Mouse (Mus musculus): Measurements from ENCODE around the gene Lrrc63. TPM values are rescaled to one million over a fixed set of nuclear protein-coding genes. Genes with fewer than 3 reads are reported as not detected.

The Lrrc63 gene
- total RNA-seq, 2 experiments from 2014 or later = not detected

DNA sequence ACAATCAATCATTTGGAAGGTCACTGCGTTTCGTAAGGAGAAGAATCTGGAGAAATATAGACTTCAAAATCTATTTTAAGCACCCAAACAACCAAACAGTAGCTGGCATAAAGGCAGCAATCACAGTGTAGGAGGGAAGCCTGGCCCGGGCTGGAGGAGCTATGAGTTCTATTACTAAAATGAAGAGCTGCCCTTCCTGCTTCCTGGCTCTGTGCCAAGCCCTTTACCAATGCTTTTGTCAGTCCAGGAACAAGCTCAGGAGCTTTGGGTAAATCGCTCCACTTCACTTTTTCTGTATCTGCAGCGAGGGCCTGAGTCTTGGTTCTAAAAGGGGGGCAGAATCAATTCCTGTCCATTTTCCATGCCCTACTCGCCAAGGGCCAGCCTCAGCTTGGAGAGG, 52.7 kb downstream of the Lrrc63 start:
- Histone ChIP-seq H3K27ac (no peak overlapping the region), H3K4me3 (no peak overlapping the region)
- TF ChIP-seq CTCF (conservative IDR thresholded peaks at IDR 0.05) = no peak
- DNase-seq (ENCODE audit: low spot score in 2 of 2) = no peak

DNA sequence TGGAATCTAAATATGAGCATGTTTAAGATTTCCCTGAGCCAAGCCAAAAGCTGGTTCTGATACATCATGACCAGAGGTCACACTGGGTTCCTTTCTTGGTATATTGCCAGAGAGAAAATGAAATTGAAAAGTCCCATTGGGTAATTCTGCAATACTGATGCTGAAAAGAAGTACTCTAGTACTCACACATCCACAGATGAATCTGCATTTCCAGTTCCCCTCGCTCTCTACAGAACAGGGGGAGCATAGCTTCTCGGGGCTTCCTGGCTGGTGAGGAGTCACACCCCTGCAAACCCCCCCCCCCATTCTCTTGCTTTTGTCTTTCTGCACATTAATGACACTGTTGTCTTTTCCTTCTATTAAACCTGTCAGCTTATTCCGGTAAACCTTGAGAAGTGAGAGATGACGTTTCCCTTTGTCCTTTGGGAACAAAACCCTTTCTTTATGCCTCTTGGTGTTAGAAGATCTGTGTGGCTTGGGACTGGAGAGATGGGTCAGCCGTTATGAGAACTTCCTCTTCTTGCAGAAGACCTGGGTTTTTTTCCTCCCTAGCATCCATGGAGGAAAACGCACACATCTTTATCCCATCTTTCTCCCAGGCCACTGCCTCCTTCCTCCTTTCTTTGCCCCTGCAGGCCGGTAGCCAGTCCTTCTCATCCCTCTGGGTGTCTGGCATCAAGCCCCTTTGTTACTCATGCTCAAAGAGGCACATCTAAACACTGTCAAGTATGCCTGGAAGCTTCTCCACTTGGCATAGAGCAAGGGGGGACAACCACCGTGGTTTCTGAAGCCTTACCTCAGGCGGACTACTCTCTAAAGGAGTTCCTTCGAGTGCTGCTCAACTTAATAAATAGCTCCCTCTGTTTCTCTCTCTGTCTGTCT, 55.1 kb downstream of the Lrrc63 start:
- Histone ChIP-seq H3K4me3 (no peak overlapping the region), H3K27ac (no peak overlapping the region)
- DNase-seq (ENCODE audit: low spot score in 2 of 2) = no peak
- no peak for TF ChIP-seq CTCF (conservative IDR thresholded peaks at IDR 0.05)

DNA sequence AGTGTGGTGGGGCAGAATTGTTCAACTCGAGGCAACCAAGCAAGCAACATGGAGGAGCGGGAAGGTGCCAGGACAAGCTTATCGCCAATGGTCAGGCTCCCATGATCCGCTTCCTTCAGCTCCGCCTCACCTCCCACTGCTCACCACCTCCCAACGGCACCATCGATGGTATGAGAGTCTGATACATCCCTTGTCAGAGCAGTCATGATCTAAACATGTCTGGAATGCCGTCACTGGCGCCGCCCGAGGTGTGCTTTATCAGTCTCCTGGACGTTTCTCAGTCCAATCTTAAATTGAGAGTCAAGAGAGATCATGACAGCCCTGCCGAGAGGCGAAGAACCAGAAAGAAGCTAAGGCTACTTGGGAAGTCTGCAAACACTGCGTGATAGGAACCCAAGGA, 59.6 kb downstream of the Lrrc63 start:
- no peak for DNase-seq (ENCODE audit: low spot score in 2 of 2)
- H3K27ac ChIP-seq = no peak overlapping the region
- no peak for TF ChIP-seq CTCF (conservative IDR thresholded peaks at IDR 0.05)
- H3K4me3 ChIP-seq = no peak overlapping the region

DNA sequence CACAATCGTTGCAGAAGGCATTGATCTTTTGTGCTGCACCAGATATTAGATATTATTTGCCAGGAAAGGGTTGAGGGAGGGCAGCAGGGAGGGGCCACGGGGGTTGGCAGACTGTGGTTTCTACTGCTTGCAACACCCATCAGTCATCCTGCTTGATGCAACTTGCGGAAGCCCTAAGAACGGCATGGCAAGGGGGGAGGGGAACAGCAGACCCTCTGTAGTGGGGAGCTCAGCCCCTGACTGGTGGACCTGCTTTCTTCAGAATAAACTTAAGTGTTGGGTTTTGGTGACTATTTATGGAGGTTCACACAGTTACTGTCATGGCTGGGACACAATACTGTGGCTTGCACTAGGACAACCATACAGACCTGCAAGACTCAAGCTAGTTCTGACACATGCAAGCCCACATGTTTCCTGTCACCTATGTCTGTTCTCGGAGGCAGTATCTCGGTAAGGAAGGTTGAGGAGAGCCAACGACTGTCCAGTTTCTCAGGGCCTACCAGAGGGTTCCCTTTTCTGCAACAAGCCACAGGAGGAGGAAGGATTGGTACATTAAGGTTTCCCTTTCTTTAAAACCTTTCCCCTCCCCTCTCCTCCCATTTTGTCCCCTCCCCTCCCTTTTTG, 61.2 kb downstream of the Lrrc63 start:
- TF ChIP-seq CTCF (conservative IDR thresholded peaks at IDR 0.05) = no peak
- Histone ChIP-seq H3K27ac (no peak overlapping the region), H3K4me3 (no peak overlapping the region)
- no peak for DNase-seq (ENCODE audit: low spot score in 2 of 2)

DNA sequence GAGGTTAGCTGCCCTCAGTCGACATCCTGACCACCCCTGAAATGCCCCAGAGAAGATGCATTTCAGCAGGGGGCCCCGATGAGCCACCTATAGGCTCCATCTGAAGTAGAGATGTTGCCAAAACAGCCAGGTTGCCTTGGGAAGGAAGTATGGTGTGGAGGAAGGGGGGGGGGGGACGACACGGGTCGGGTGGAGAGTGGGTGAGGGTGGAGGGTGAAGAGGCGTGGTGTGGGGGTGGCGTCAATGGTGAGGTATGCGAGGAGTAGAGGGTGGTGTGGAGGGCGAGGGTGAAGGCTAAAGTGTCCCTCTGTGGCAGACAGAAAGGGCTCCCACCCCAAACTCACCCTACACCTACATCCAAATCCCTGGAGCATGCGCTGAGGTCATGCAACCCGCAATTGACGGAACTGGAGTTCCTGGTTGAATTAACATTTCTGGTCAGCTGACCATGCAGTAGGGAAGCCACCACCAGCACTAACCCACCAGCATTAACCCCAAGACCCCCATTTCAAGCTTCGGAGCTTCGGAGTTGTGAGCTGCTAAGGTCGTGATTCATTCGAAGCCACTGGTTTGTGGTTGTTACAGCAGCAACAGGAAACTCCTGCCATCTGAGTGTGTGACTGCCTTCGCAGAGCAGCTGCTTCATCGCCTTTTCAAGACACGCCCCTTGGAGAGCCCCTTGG, 62.1 kb downstream of the Lrrc63 start:
- DNase-seq (ENCODE audit: low spot score in 2 of 2) = no peak
- H3K27ac ChIP-seq = no peak overlapping the region
- H3K4me3 ChIP-seq = no peak overlapping the region
- TF ChIP-seq CTCF (conservative IDR thresholded peaks at IDR 0.05) = no peak

DNA sequence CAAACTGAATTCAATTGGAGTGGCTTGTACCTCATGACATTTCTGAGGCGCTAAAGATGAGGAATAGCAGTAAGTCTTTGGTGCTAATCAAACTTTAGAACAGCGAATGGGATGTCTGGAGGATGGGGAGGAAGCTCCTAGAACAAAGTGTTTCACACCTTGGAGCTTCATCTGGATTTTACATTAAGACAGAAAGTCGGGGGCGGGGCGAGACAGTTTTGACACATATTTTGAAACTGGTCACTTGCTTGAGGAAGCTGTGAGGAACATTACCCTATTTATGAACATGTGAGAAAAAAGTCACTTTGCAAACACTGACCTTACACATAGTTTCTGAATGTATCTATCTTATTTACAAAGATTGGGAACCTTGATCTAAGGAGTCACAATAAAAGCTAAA, 65.5 kb downstream of the Lrrc63 start:
- Histone ChIP-seq H3K4me3 (no peak overlapping the region), H3K27ac (no peak overlapping the region)
- TF ChIP-seq CTCF (conservative IDR thresholded peaks at IDR 0.05) = no peak
- DNase-seq (ENCODE audit: low spot score in 2 of 2) = no peak

DNA sequence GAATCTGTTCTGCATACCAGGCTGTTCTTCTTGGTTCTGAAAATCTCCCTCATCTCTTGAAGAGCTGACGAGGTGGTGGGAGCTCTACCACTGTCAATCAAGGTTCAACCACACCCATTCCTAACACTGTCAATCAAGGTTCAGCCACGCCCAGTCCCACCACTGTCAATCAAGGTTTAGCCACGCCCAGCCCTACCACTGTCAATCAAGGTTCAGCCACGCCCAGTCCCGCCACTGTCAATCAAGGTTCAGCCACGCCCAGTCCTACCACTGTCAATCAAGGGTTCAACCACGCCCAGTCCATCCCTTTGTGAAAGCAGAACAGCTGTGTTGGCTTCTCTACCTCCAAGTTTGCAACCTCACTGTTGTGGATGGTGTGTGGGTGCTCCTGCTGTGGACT, 66.2 kb downstream of the Lrrc63 start:
- no peak for TF ChIP-seq CTCF (conservative IDR thresholded peaks at IDR 0.05)
- Histone ChIP-seq H3K27ac (no peak overlapping the region), H3K4me3 (no peak overlapping the region)
- DNase-seq (ENCODE audit: low spot score in 2 of 2) = no peak

DNA sequence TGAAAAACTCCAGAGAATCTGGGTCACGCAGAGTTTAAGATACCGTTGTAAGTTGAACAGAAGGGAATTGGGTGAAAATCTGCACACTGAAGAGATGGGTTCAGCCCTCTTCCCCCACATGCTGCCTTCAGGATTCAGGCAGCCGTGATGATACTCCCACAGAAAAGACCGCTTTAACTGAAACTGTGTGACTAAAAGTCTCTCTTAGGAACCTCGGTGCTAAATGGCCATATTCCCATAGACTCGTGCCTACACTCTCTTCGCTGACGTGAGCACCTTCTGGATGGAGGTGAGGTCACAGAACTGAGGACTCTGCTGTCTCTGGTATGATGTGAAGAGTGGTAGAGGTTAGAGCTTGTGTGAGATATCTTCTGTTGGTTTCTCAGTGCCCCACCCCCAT, 66.7 kb downstream of the Lrrc63 start:
- no peak for TF ChIP-seq CTCF (conservative IDR thresholded peaks at IDR 0.05)
- no peak for DNase-seq (ENCODE audit: low spot score in 2 of 2)
- no peak overlapping the region for H3K27ac ChIP-seq
- no peak overlapping the region for H3K4me3 ChIP-seq

DNA sequence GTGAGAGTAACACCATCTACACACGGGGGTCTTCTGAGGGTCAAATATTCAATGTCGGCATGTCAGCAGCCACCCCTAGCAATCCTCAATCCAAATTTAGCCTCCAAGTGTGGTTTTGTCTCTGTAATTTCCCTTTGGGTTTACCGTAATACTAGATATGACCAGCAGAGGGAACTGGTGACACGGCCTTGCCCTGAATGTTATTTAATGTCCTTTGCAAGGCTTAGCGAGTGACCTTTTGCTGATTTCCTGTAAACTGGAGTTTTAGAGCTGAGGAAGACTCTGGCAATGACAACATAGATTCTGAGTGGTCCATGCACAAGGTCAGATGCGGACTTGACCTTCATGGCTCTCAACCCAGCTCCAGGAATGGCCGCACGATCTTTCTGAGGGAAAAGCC, 70.1 kb downstream of the Lrrc63 start:
- DNase-seq (ENCODE audit: low spot score in 2 of 2) = peak; percentile 19 to 28
- Histone ChIP-seq H3K27ac (no peak overlapping the region), H3K4me3 (no peak overlapping the region)
- peak; percentile 89 for TF ChIP-seq CTCF (conservative IDR thresholded peaks at IDR 0.05)

DNA sequence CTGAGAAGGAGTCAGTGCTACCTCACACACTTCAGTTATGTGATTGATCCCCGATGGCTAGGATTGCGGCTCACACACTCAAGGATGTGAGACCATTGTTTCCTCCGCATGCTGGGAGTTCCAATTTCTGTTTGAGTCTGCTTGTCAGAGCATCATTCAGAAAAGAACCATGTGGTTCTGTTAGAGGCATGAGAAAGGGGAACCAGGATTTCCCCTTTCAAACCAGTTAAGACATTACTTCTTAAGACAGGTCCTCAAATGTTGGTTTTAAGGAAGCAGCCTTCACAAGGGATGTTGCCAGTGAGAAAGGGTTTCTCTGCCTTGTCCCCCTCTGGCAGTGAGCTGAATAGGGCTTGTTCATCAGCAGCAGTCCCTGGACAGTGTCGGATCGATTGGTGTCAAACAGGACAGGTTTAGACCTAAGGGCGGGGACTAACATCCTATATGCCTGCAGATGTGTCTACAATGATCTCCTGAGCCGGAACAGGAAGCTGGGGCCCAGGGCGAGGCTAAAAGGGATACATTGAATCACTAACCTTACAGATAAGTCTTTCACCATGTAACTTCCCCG, 73.7 kb downstream of the Lrrc63 start:
- no peak for DNase-seq (ENCODE audit: low spot score in 2 of 2)
- Histone ChIP-seq H3K4me3 (no peak overlapping the region), H3K27ac (no peak overlapping the region)
- no peak for TF ChIP-seq CTCF (conservative IDR thresholded peaks at IDR 0.05)

DNA sequence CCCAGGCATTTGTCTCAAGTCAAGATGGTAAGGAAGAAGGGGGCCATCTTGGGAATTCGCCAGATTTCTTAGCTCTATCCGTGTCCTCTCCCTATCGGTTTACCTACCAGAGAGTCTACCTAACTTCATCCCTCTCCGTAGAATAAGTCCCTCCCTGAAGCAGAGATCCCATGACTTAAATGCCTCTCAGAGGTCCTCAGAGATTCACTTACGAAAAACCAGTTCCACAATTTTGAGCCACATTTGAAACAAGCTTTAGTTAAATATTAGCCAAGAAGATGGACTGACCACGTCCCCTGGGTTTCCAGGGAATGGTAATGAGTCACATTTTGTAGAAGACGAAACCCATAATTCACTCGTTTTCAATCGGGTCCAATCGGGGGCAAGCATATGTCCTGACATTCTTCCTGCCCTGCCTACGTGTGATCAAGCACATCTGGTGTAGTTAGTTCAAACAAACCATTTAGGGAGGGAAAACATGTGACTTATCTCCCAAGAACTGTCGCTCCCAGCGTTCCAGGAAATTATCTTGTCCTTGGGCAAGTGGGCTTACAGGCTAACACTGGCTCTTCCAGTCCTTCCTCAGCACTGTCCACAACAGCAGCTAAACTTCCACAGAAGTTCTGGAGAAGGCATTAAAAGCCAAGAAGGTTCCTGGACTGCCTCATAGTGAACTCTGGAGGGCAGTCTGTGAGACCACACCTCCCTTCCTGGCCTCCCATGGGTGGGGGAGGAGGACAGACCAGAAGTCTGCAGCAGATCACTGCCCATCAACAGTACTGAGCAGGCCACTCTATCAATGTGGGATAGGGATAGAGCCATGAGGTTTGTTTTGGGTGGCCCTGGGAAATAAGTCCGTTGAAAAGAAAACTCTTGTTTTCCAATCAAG, 76.0 kb downstream of the Lrrc63 start:
- H3K27ac ChIP-seq = no peak overlapping the region
- DNase-seq (ENCODE audit: low spot score in 2 of 2) = no peak
- no peak for TF ChIP-seq CTCF (conservative IDR thresholded peaks at IDR 0.05)
- H3K4me3 ChIP-seq = no peak overlapping the region

DNA sequence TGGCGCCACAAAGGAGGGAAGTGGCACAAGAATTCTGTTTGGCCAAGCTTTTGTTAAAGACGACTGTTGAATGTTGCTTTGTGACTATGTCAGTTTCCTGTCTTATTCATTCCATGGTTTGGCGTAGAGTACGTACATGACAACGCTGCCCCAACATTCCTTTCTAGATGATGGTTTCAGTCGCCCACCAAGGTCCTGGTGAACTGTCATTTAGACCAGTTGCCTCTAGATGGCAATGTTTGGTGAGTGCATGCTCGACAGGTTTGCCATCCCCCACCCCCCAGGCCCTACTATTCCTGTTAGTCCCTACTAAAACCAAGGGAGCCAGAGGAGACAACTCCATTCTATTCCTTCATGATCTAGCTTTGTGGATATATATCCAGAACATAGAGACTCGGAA, 78.2 kb downstream of the Lrrc63 start:
- Histone ChIP-seq H3K4me3 (no peak overlapping the region), H3K27ac (no peak overlapping the region)
- TF ChIP-seq CTCF (conservative IDR thresholded peaks at IDR 0.05) = peak; percentile 60

More for the DNA sequence above, 78.2 kb downstream of the Lrrc63 start:
- DNase-seq (ENCODE audit: low spot score in 2 of 2) = no peak
